Mouse (Mus musculus) embryo, embryonic 10.5 days (tissue): Measurements from ENCODE around the gene Gm15023.
"Not testable (repeated sequence)": the region's sequence is repeated elsewhere in the genome, so short reads cannot be mapped to it uniquely, and the experiment has no call there.

ENCODE experiments used
- DNase-seq: peaks from one replicate; pipeline ENCODE4 v3.0.0-alpha.2; 2015; ENCODE audit warnings: low spot score

Gm15023 gene

GRCm38 (mm10) chrX:135177532-135177931, at the start of gene Gm15023:
Gm15023 (minus strand) TSS chrX:135177632.
- not testable (repeated sequence) for DNase-seq

GRCm38 (mm10) chrX:135210436-135211221, 33.2 kb upstream of the Gm15023 start, which contains the start of gene Tceal6:
Tceal6 (minus strand) TSS chrX:135210687.
- DNase-seq = peak; percentile 1

DNA sequence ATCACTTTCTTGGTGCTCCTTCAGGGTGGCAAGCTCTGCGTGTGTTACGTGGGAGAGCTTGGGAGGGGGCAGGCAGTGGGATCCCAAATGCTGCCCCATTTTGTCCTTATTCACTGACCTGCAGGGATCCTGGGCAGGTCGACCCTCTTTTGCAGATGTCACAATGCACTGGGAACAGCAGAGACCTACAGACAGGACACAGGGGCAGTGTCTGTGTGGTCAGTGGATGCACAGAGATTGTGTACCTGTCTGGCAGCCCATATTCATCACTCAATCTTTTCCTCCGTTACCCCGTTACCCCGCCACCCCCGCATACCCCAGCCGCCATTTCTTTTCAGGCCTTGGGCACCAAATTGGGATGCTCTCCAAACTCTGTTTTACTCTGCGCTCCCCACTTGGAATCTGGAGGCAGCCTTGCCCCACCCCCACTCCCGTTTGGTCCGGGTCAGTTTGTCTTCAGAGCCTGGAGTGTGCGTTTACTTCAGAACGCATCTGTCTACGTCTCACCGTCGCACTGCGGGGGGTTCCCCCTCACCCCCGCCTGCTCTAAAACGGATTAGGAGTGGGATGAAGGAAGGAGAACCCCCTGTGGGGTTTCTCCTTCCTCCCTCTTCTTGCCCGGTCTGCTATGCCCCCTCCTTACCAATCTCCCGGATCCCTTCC, 32.5 kb upstream of the Gm15023 start:
- peak; percentile 1 for DNase-seq

DNA sequence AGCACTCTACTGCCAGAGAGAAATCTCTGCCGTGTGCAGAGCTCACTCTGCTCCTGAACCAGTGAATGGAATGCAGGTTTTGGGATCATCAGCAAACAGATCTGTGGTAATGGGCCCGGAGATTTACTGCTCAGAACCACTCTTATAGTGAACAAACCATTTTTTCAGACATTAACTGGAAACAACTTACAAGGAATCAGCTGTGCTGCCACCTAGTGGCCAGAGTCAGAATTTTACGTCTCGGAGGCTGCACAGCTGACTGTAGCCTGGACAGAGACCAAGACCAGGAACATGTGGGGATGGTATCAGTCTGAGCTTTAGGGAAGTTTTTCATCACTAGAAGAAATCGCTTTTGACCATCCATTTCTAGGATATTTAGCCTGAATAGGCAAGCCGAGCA, 12.5 kb upstream of the Gm15023 start:
- DNase-seq = not testable (repeated sequence)

DNA sequence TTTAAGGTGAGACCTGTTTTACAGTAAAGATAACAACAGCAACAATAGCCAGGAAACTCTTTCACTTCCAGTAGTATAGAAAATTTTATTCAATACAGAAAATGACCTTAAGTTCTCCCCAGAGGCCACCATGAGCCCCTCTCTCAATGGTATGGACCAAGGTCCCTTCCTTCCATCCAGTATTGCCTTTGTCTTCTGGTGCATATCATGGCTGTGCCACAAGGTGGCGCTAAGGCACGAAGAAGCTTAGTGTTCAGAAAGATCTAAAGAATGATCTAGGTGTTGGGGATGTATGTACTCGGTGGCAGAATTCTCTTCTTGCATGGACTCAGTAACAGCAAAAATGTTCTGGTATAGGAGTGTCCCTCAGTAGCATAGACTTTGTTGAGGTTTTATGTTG, 11.2 kb upstream of the Gm15023 start:
- DNase-seq = not testable (repeated sequence)
